Mouse (Mus musculus): Measurements from ENCODE around the gene Ccdc155. TPM values are rescaled to one million over a fixed set of nuclear protein-coding genes. Genes with fewer than 3 reads are reported as not detected.

Gene Ccdc155
- polyA plus RNA-seq, 1 experiment from 2014 or later: 0.53 TPM

DNA sequence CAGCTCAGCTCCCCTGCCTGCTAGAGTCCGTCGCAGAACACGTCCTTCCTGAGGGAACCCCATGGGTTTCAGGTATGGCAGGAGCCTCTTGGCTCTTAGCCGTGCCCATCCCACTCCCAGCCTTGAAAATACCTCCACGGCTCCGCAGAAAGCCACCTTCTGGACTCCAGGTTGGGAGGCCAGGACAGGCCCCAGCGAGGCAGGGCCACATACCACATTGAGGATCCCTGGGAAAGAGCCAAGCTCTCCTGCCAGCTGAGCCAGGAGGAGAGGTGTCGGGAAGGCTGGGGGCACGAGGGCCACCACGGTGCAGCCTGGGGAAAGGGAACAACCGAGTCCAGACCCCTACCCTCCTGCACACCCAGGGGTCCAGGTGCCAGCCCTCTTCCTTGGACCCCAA lies 57.4 kb downstream of the Ccdc155 start:
- H3K9me3 ChIP-seq (ENCODE audit: control insufficient read depth, low read length): no peaks in the 10 kb centered on the region
- H3K4me1 ChIP-seq (replicated peaks; ENCODE audit: control insufficient read depth, insufficient read depth, low read length): peaks cover 8% of the 10 kb centered on the region; the same call in 1 of the 2 replicates
- no peak for ATAC-seq (replicated peaks; ENCODE audit: low FRiP score)
- H3K27ac ChIP-seq (ENCODE audit: low read depth, low read length): no peak overlapping the region
- WGBS: 92% methylated on average over 11 of the region's 11 CpGs
- DNase-seq (ENCODE audit: low spot score): no peak
- no peaks in the 10 kb centered on the region for H3K27me3 ChIP-seq (replicated peaks; ENCODE audit: control insufficient read depth, insufficient read depth, low read length)
- no peak overlapping the region for H3K9ac ChIP-seq (ENCODE audit: low read depth, low read length)
- peaks cover 16% of the 10 kb centered on the region for H3K36me3 ChIP-seq (ENCODE audit: control insufficient read depth, insufficient read depth, low read length)
- H3K4me2 ChIP-seq: no peak overlapping the region
- H3K4me3 ChIP-seq (ENCODE audit: low read depth, low read length): no peak overlapping the region

DNA sequence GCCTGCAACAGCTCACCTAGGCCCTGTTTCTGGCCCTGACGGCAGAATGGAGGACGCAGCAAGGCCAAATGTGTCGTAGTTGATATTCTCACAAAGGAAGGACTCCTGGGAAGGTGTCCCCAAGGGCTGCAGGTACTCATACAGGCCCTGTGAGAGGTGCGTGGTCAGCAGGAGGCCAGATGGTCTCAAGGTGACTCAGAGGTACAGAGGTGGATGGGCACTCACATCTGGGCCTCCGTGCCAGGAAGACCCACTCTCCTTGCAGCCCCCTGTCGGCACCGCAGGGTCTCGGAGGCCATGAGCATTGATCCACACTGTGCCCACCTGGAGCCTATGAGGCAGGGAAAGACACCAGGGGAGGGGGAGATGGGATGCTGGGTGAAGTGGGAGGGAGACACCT lies 59.2 kb downstream of the Ccdc155 start:
- WGBS: 92% methylated on average over 8 of the region's 8 CpGs
- no peak for ATAC-seq (replicated peaks; ENCODE audit: low FRiP score)
- no peak overlapping the region for H3K4me2 ChIP-seq
- peaks cover 18% of the 10 kb centered on the region for H3K36me3 ChIP-seq (ENCODE audit: control insufficient read depth, insufficient read depth, low read length)
- H3K9me3 ChIP-seq (ENCODE audit: control insufficient read depth, low read length): no peaks in the 10 kb centered on the region
- H3K4me1 ChIP-seq (replicated peaks; ENCODE audit: control insufficient read depth, insufficient read depth, low read length): peaks cover 8% of the 10 kb centered on the region; the same call in 1 of the 2 replicates
- DNase-seq (ENCODE audit: low spot score): no peak
- no peak overlapping the region for H3K27ac ChIP-seq (ENCODE audit: low read depth, low read length)
- no peak overlapping the region for H3K4me3 ChIP-seq (ENCODE audit: low read depth, low read length)
- H3K9ac ChIP-seq (ENCODE audit: low read depth, low read length): no peak overlapping the region
- H3K27me3 ChIP-seq (replicated peaks; ENCODE audit: control insufficient read depth, insufficient read depth, low read length): no peaks in the 10 kb centered on the region

DNA sequence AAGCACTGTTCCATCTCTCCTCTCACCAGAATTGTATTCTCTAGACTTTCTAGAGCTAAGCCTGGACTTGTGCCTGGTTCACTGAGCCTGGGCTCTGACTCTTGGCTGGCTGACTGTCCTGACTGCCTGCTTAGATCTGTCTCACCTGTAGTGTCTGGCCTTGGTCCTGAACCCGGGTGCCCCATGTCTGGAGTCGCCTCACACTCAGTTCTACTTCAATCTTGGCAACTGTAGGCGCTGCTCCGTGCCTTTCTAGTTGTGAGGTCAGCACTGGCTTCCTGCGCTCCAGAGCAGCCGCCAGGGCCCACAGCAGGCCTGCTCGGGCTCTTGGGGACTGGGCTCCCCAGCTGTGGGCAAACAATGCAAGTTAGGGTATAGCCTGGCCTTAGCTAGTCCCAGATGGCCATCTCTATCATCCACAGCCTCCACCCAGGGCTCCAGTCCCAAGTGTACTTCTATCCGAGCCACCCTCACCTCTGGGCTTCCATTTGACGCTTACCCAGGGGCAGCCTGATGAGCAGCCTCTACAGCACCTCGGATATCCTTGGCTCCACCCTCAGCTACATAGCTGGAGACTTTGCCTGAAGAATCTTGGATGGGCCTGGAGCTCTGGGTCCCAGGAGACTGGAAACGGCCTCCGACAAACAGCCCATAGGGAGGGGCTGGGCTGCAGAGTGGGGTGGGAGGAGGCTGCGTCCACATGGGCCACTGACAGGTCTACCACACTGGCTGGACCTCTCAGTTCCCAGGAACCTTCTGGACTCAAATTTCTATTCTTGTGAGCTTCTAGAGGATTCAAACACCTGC lies 60.1 kb downstream of the Ccdc155 start:
- DNase-seq (ENCODE audit: low spot score): no peak
- no peak overlapping the region for H3K9ac ChIP-seq (ENCODE audit: low read depth, low read length)
- no peaks in the 10 kb centered on the region for H3K27me3 ChIP-seq (replicated peaks; ENCODE audit: control insufficient read depth, insufficient read depth, low read length)
- peaks cover 8% of the 10 kb centered on the region; the same call in 1 of the 2 replicates for H3K4me1 ChIP-seq (replicated peaks; ENCODE audit: control insufficient read depth, insufficient read depth, low read length)
- H3K4me3 ChIP-seq (ENCODE audit: low read depth, low read length): no peak overlapping the region
- ATAC-seq (replicated peaks; ENCODE audit: low FRiP score): no peak
- H3K4me2 ChIP-seq: no peak overlapping the region
- no peaks in the 10 kb centered on the region for H3K9me3 ChIP-seq (ENCODE audit: control insufficient read depth, low read length)
- no peak overlapping the region for H3K27ac ChIP-seq (ENCODE audit: low read depth, low read length)
- H3K36me3 ChIP-seq (ENCODE audit: control insufficient read depth, insufficient read depth, low read length): peaks cover 18% of the 10 kb centered on the region
- 88% methylated on average over 13 of the region's 13 CpGs for WGBS

DNA sequence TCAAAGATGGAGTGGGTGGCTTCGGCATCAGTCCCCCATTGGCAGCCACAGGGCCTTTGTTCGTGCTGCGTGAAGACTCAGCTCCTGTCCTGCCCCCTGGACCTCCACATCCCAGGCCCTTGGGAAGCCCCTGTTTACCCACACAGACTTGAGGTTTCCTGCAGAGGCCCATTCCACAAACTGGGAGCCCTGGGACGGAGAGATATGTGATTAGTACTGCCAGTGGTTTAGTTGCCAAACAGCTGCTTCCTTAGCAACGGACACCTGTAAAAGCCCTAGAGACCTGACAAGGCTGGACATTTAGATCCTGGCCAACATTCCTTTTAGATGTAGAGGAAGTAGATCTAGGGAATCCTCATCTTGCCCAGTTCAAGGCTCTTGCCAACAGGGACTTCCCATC lies 62.8 kb downstream of the Ccdc155 start:
- H3K27ac ChIP-seq (ENCODE audit: low read depth, low read length): no peak overlapping the region
- no peaks in the 10 kb centered on the region for H3K27me3 ChIP-seq (replicated peaks; ENCODE audit: control insufficient read depth, insufficient read depth, low read length)
- H3K9ac ChIP-seq (ENCODE audit: low read depth, low read length): no peak overlapping the region
- H3K36me3 ChIP-seq (ENCODE audit: control insufficient read depth, insufficient read depth, low read length): peaks cover 15% of the 10 kb centered on the region
- H3K4me3 ChIP-seq (ENCODE audit: low read depth, low read length): no peak overlapping the region
- peaks cover 19% of the 10 kb centered on the region for H3K4me1 ChIP-seq (replicated peaks; ENCODE audit: control insufficient read depth, insufficient read depth, low read length)
- WGBS: 74% methylated on average over 5 of the region's 5 CpGs
- ATAC-seq (replicated peaks; ENCODE audit: low FRiP score) (no peak), DNase-seq (ENCODE audit: low spot score) (no peak)
- no peaks in the 10 kb centered on the region for H3K9me3 ChIP-seq (ENCODE audit: control insufficient read depth, low read length)
- H3K4me2 ChIP-seq: no peak overlapping the region

DNA sequence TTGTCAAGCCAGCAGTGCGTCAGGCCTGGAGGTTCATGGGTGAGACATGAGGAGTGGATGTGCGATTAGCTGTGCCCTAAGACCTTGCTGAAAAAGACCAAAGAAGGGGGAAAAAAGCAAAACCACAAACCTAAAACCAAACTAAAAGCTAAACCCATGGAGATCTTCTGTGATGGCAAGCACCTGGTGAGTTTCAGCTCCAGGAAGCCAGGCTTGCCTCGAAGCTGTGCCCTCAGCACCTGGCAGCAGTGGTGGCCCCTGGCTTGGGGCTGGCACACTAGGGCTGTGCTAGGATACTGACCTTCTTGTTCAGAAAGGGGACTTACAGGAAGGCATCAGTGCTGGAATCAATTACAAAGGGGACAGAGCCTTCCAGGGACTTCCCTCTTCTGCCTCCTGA lies 63.4 kb downstream of the Ccdc155 start:
- peaks cover 23% of the 10 kb centered on the region for H3K4me1 ChIP-seq (replicated peaks; ENCODE audit: control insufficient read depth, insufficient read depth, low read length)
- no peaks in the 10 kb centered on the region for H3K9me3 ChIP-seq (ENCODE audit: control insufficient read depth, low read length)
- WGBS: 85% methylated on average over 3 of the region's 3 CpGs
- H3K9ac ChIP-seq (ENCODE audit: low read depth, low read length): no peak overlapping the region
- ATAC-seq (replicated peaks; ENCODE audit: low FRiP score) (no peak), DNase-seq (ENCODE audit: low spot score) (no peak)
- no peak overlapping the region for H3K4me2 ChIP-seq
- no peak overlapping the region for H3K4me3 ChIP-seq (ENCODE audit: low read depth, low read length)
- H3K27ac ChIP-seq (ENCODE audit: low read depth, low read length): no peak overlapping the region
- H3K27me3 ChIP-seq (replicated peaks; ENCODE audit: control insufficient read depth, insufficient read depth, low read length): no peaks in the 10 kb centered on the region
- H3K36me3 ChIP-seq (ENCODE audit: control insufficient read depth, insufficient read depth, low read length): peaks cover 15% of the 10 kb centered on the region

DNA sequence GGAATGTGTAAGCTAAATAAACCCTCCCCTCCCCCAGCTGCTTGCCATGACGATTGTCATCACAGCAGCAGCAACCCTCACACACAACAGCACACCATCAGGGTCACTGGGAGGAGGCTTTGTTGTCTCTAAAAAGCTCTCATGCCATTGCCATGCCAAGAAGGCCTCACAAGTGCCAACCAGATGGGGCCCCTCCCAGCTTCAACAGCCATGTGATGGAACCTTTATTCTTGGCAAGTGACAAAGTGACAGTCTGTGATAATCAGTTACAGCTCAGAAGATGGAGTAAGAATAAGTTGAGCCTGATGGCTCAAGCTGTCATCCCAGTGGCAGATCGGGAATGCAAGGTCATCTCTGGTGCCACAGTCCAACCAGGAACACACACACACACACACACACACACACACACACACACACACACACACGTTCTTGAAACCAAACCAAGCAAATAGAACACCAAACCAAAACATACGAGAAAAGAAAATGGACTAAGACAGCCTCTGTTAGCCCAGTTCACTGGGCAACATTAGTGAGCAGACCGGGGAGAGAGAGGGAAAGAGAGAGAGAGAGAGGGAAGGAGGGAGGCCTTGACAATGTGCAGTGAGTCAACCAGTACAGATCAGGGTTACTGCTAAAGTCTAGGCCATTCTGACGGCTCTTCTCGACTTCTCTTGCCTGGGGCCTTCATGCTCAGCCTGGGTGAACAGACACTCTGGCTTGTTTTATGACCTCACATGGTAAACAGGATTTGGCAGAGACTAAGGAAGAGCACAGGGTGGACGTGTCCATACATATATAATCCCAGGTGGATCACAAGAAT lies 64.6 kb downstream of the Ccdc155 start:
- Histone ChIP-seq H3K27ac (ENCODE audit: low read depth, low read length) (no peak overlapping the region), H3K4me1 (replicated peaks; ENCODE audit: control insufficient read depth, insufficient read depth, low read length) (peaks cover 28% of the 10 kb centered on the region), H3K4me3 (ENCODE audit: low read depth, low read length) (no peak overlapping the region), H3K4me2 (no peak overlapping the region), H3K27me3 (replicated peaks; ENCODE audit: control insufficient read depth, insufficient read depth, low read length) (no peaks in the 10 kb centered on the region), H3K9ac (ENCODE audit: low read depth, low read length) (no peak overlapping the region), H3K36me3 (ENCODE audit: control insufficient read depth, insufficient read depth, low read length) (peaks cover 13% of the 10 kb centered on the region), H3K9me3 (ENCODE audit: control insufficient read depth, low read length) (no peaks in the 10 kb centered on the region)
- DNase-seq (ENCODE audit: low spot score) (no peak), ATAC-seq (replicated peaks; ENCODE audit: low FRiP score) (no peak)
- 79% methylated on average over 8 of the region's 8 CpGs for WGBS

DNA sequence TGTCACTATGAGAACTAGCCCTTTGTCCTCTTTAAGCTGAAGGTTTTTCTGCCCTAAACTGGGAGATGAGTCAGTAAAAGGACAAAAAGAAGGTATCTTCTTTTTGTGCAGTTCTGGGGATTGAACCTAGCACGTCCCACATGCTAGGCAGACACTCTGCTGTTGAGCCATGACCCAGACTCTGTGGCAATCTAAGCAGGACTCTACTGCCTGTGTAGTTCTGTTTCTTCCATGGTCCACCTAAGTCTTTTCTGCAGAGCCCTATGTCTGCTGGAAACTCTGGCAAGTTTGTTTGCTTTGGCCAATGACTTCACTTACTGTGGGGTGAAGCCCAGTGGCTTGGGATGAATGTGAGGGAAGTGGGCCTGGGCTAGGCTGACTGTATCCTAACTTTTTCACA lies 66.3 kb downstream of the Ccdc155 start:
- WGBS: 68% methylated on average over 1 of the region's 1 CpGs
- H3K4me3 ChIP-seq (ENCODE audit: low read depth, low read length): no peak overlapping the region
- H3K4me2 ChIP-seq: peak overlapping the region; percentile 86
- H3K27ac ChIP-seq (ENCODE audit: low read depth, low read length): peak overlapping the region; percentile 80
- no peaks in the 10 kb centered on the region for H3K27me3 ChIP-seq (replicated peaks; ENCODE audit: control insufficient read depth, insufficient read depth, low read length)
- peaks cover 6% of the 10 kb centered on the region for H3K36me3 ChIP-seq (ENCODE audit: control insufficient read depth, insufficient read depth, low read length)
- no peak for ATAC-seq (replicated peaks; ENCODE audit: low FRiP score)
- H3K4me1 ChIP-seq (replicated peaks; ENCODE audit: control insufficient read depth, insufficient read depth, low read length): peaks cover 40% of the 10 kb centered on the region
- H3K9me3 ChIP-seq (ENCODE audit: control insufficient read depth, low read length): no peaks in the 10 kb centered on the region
- peak overlapping the region; percentile 17; the same call in 1 of the 2 replicates for H3K9ac ChIP-seq (ENCODE audit: low read depth, low read length)
- no peak for DNase-seq (ENCODE audit: low spot score)

DNA sequence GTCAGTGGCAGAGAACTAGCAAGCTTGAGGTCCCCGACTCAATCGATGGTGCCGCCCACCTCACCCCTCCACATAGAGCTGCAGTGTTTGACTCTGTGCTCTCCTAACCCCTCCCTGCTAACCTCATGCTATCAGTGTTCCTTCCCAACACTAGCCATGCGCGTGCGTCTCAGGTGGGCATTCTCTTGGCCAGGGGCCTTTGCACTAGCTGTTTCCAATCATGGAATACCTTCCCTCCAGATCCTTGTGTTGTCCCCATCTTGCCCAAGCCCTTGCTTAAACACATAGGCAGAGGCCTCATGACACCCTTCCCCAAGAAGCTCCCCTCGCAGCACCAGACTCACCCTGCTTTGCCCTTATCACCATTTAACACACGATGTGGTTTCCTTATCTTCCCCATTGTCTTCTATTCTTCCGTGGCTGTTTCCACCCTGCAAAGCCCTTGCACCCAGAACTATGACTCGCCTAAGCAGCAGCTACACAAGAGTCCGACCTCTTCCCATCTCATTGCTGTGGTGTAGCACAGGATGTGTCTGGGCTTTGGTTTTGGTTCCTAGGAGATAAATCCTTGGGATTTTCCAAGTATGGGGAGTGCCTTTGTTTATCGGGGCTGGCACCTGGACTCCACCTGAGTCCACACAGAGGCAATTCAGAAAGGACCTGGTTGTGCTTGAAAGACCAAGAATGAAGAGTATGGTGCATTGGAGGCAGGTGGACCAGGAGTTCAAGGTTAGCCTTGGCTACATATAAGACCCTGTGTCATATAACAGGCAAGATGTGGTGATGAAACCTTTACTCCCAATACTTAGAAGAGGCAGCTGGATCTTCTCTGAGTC lies 67.3 kb downstream of the Ccdc155 start:
- WGBS: 33% methylated on average over 12 of the region's 12 CpGs
- Histone ChIP-seq H3K9ac (ENCODE audit: low read depth, low read length) (peak overlapping the region; percentile 17), H3K4me3 (ENCODE audit: low read depth, low read length) (peak overlapping the region; percentile 69), H3K9me3 (ENCODE audit: control insufficient read depth, low read length) (no peaks in the 10 kb centered on the region), H3K27me3 (replicated peaks; ENCODE audit: control insufficient read depth, insufficient read depth, low read length) (no peaks in the 10 kb centered on the region), H3K27ac (ENCODE audit: low read depth, low read length) (peak overlapping the region; percentile 89), H3K4me2 (peak overlapping the region; percentile 86), H3K36me3 (ENCODE audit: control insufficient read depth, insufficient read depth, low read length) (peaks cover 4% of the 10 kb centered on the region; the same call in 1 of the 2 replicates), H3K4me1 (replicated peaks; ENCODE audit: control insufficient read depth, insufficient read depth, low read length) (peaks cover 40% of the 10 kb centered on the region)
- ATAC-seq (replicated peaks; ENCODE audit: low FRiP score) (peak; percentile 79), DNase-seq (ENCODE audit: low spot score) (peak; percentile 69)

All from liver, embryonic 11.5 days (tissue).